Mouse (Mus musculus) lung, postnatal 14 days (tissue): ENCODE measurements around the gene Ndufaf2.
A peak's percentile ranks its signal among the peaks of the same experiment; 100 is the strongest.

Source experiments
- DNase-seq: peaks from one replicate; pipeline ENCODE4 v3.0.0; 2021

Gene Ndufaf2

DNA sequence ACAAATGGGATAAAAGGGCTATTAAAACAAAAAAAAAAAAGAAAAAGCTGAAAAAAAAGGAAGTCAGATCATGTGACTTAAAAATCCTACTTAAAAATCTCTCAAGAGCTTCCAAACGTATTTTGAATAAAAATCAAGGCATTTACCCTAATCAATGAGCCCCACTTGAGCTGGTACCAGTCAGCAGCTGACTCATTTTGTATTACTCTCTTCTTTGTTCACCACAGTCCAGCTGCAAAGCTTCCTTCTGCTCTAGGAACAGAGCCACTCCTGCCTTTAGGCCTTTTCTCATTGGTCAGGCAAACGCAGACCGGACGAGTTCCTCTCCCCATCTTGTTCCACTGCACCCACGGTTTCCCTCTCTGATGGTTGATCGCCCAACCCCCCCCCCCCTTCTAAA is 22.8 kb downstream of the Ndufaf2 start:
- no peak for DNase-seq

- peak; percentile 29 for DNase-seq
Measured at GRCm38 (mm10) chr13:108132031-108132819, 26.2 kb downstream of the Ndufaf2 start.

DNA sequence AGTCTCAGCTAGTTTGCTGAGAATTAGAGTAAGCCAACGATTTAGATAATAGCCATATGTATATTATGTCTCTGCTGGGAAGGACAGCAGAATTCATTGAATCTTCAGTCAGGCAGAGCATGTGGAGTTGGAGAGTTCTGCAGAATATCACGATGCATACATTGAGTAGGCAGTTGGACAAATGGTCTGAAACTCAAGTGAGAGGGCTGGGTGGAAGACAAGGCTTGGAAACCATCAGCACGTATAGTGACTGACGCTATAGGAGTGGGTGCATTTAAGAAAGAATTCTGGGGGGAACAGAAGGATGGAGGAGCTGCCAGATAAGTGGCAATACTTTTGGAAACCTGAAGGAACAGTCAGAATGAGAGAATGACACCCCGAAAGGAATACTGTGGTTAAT is 27.7 kb downstream of the Ndufaf2 start:
- no peak for DNase-seq

DNA sequence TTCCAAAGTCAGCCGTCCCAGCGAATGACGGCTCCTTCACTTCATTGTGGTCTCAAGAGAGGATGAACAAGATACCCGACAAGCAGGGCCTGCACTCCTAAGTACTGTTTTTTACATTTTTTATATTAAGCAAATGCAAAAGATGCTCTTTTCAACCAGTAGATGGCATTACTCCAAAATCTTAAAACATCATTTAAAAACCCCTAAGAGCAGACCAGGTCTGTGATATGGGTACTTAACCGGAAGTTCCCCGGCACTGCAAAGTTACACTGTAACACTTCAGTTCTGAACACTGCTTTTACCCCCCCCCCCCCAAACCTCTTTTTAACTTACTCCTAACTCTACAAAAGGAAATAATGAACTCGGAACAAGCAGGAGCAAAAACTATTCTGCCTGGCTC is 29.4 kb downstream of the Ndufaf2 start:
- no peak for DNase-seq

- no peak for DNase-seq
Measured at GRCm38 (mm10) chr13:108127883-108128282, 30.5 kb downstream of the Ndufaf2 start.

DNA sequence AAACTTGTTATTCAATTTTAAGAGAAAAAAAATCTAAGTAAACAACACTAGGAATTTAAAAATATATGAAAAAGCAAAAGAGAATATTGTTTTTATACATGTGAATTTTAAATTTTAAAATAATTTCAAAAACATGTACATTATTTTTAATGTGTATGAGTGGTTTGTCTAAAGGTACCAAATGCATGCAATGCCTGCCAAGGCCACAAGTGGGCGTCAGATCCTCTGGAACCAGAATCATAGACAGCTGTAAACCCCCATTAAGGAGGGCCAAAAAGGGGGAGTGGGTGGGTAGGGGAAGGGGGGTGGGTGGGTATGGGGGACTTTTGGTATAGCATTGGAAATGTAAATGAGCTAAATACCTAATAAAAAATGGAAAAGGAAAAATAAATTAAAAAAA is 31.3 kb downstream of the Ndufaf2 start:
- peak; percentile 48 for DNase-seq

DNA sequence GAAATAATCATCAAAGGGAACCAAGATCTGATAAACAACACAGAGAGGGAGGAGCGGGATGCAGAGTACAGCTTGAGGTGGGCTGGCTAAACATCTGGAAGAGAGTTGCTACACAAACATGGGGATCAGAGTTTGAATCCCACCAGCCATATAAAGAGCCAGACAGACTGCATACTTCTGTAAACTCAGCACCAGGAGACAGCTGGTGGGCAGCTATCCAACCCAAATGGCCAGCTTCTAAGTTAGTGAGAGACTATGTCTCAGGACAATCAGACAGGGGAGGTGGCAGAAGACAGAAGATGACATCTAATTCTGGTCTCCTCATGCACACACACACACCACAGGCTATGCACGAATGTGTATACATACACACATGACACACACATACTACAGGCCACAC is 32.2 kb downstream of the Ndufaf2 start:
- DNase-seq: no peak

DNA sequence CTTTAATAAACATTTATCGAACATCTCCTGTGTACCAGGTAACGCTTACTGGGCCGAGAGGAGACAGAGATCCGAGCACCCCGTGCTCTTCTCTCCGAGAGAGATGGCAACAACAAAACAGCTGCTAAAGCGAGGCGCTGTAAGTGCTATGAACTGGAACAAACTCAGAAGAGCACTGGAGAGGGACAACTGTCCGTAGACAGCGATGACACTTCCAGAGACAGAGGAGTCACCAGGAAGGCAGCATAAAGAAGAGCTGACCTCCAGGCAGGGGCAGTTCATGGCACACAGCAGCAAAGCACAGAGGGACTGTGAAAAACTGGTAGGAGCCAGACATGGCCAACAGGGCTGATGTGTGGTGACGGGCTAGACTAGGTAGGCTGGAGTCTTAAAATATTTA is 34.3 kb downstream of the Ndufaf2 start:
- DNase-seq: no peak

- DNase-seq: no peak
Measured at GRCm38 (mm10) chr13:108123109-108123723, 35.2 kb downstream of the Ndufaf2 start.

DNA sequence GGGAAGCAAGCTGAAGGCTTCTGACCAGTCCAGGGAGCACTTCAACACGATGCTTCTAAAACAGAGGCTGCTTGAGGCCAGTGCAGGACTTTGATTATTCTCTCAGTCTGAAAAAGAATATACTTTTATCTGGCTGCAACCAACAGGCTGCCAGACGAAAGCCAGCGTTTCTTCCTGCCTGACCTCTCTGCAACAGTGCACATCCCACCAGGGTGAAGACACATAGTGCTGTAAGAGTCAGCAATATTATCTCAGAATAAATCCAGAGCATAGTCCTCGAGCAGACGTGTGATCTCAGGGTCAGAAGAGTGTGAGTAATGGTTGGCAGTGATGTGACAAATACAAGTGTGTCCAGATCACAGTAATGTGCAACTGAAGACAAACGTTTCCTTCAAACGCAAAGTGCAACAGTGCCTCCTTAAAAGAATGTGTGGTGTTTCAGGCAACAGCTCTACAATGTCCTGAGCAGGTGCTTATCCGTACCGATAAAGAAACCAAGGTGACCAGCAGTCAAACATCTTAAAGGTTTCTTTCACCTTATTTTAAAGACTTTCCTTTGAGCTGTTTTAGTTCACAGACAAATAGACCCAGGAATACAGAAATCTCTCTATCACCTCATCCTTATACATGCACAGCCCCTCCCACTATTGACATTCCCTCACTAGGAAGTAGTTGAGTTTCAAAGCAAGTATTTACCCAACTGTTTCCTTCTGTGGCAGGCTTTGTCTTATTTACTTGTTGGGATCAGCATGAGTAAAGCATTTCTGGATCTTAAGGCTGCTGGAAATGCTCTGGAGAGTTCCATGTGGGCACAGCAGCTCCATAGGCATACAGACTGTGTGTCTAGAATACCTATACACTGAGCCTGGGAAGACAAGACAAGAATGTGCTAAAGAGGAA is 38.8 kb downstream of the Ndufaf2 start:
- no peak for DNase-seq

DNA sequence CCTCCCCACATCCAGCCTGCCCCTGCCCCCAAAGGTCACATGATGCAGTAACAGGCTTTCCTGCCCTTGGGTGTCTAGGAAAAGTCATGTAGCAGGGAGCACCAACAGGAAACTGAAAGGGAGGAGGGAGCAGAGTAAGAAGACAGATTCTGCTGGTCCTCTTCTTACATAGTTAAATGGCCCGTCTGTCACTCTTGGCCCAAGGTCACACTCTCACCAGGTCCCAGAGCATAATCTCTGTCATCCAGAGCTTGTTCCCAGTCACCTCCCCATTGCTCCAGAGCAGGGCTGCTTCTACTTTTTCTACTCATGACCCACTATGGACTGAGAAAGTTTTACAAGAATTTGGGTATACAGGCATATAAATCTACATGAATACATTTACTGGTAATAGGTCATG is 40.2 kb downstream of the Ndufaf2 start:
- no peak for DNase-seq

- DNase-seq: no peak
Measured at GRCm38 (mm10) chr13:108117654-108118053, 40.8 kb downstream of the Ndufaf2 start.

- no peak for DNase-seq
Measured at GRCm38 (mm10) chr13:108114257-108114656, 44.2 kb downstream of the Ndufaf2 start.

DNA sequence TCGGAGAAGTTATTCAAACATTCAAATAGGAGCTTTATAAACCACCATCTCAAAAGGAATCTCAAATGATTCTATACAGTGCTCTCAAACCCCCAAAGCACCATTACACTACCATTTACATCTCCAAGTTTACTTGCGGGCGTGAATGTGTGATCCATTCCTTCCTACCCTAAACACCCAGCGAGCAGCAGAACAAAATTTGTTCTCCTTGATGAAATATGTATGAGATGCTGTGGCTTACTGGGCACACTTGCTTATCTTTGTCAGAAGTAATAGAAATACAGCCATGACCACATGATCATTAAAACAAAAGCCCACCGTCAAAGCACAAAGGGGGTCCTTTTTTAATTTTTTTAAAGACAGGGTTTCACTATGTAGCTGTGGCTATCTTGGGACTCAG is 44.9 kb downstream of the Ndufaf2 start:
- DNase-seq: no peak

DNA sequence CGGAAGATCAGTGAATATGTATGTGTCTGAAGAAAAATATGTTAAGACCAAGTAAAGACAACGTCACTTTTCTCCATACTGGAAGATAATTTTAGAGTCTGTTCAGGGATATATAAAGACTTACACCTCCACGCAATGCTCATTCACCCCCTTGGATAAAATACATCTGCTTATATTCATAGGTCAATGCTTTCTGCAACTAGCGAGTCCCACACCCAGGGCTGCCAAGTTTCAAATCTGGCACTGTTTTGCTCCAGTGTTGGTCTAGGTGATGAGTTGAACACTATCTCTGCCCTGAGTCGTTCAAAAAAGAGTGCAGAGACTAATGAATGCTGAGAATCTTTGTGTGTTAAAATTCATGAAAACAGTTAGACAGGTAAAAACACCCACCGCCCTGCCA is 47.5 kb downstream of the Ndufaf2 start:
- no peak for DNase-seq

GRCm38 (mm10) chr13:108100700-108101099 is 57.7 kb downstream of the Ndufaf2 start:
- no peak for DNase-seq

- peak; percentile 4 for DNase-seq
Measured at GRCm38 (mm10) chr13:108096446-108096845, 62.0 kb downstream of the Ndufaf2 start.

DNA sequence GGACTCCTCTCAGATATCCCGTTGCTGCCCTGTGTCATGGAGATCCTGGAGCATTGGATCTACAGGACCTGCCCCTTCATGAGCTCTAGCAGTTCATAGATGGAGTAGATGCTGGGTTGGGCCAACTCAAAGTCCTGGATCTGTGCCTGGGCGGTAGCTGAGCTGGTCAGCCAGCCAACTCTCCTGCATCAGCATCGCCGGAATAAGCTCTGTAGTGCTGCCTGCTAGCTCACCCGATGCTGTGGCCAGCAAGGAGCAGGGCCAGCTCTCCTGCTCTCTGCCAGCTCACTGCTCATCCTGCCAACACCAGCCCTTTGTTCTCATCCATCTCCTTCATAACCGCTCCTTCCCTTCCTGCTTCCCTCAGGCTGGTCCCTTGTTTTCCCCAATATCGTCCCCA is 62.8 kb downstream of the Ndufaf2 start:
- peak; percentile 35 for DNase-seq

GRCm38 (mm10) chr13:108094681-108095080 is 63.7 kb downstream of the Ndufaf2 start:
- DNase-seq: no peak

GRCm38 (mm10) chr13:108092290-108092689 is 66.1 kb downstream of the Ndufaf2 start:
- no peak for DNase-seq

DNA sequence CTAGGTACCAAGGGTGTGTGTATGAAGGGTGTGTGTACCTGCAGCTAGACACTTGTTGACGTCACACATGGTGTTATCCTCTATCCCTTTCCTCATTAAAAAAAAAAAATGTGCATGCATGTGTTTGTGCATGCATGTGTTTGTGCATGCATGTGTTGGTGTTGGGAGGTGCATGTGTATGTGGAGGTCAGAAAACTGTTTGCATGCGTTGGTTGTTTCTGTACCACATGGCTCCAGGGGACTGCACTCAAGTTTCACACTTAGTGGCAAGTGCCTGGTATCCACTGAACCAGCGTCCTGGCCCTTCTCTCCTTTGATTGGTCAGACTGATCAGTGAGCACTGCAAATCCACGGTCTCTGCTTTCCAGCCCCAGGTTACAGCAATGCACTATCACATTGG is 71.7 kb downstream of the Ndufaf2 start:
- no peak for DNase-seq

DNA sequence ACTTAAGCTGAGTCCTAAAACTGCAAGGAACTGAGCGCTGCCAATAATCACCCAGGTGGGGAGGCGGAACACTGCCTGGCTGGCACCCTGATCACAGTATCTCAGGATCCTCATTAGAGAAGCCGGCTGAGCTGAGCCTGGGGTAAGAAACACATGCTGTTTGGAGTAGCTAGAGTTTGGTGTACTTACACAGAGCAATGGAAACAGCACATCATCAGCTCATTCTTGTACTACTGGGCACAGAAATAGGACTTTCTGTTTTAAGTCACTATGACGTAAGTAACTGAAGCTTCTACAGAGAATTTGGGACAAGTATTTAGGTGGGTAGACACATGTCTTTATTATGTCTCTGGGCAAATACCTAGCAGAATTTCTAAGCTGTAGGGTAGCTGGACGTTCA is 72.4 kb downstream of the Ndufaf2 start:
- no peak for DNase-seq

DNA sequence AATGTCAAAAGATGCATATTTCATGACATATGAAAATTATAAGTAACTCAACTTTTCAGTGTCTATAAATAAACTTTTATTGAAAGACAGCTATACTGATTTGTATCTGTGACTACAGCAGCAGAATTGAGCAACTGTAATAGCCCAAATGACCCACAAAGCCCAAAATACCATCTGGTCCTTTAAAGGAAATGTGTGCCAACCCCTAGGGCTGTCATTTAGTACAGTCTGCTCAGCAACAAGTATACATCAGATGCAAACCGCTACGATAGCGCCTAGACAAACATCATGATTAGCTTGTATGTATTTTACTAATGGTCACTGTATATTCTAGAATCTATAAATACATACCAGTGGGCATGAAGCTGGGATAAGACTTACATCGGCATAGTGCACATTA is 74.3 kb downstream of the Ndufaf2 start:
- DNase-seq: no peak

GRCm38 (mm10) chr13:108077901-108078300 is 80.5 kb downstream of the Ndufaf2 start:
- no peak for DNase-seq
